Mouse (Mus musculus) naive thymus-derived CD4-positive, alpha-beta T cell, adult 5 months (primary cell): Measurements from ENCODE around the gene Mcu. TPM values are rescaled to one million over a fixed set of nuclear protein-coding genes. Genes with fewer than 3 reads are reported as not detected.

ENCODE experiments used
- polyA plus RNA-seq: library from polyadenylated mRNA; unstranded; fragments of 100-300 nt; shearing (Covaris generic); gene quantifications from one replicate; pipeline ENCODE4 v1.2.1, GENCODE M21; 2017

Gene Mcu
- polyA plus RNA-seq, result 13.8 TPM

DNA sequence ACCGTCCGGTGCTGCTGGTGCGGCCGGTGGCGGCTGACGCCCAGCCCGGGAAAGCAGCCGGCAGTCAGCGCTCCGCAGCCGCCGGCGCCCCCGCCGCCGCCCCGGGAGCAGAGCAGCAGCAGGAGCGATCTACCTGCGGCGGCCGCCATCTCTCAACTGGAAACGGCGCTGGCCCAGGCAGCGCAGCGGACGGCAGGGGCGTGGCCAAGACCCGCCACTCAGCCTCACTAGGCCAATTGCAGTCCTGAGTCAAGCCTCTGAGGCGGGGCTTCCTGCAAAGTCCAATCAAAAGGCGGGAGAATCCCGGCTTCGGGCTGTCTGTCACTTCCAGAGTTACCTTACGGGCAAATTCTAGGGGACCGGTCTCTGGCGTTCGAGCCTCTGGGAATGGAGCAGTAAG, at the start of gene Mcu:
Mcu (minus strand) TSS at position 171 of the 400 bp plus-strand sequence.

DNA sequence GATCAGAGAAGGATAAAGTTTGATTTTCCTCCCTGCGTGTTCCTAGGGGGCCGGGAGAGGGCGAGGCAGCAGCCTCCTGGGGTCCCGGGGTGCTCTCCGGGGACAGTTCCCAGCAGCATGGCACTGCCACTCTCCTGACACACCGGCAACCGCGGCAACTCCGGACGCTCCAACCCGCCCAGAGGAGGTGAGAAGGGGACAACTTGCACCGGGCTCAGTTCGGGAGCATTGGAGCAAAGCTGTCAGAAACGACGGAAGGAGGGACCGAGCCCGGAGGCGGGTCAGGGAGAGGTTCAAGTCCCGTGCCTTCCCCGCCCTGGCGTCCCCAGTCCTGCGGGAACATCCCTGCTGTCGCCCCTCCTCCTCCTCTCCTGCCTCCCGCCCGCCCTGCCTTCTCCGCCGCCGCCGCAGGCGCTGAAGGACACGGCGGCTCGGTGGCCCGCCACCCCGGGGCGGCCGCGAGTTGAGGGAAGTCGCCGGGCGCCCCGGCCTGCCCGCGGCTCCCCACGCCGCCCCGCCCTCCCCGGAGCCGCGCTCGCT, 441 bp downstream of the Mcu start, which contains the start of gene Gm10322:
Gm10322 (plus strand) TSS at position 83 of the 540 bp plus-strand sequence.

DNA sequence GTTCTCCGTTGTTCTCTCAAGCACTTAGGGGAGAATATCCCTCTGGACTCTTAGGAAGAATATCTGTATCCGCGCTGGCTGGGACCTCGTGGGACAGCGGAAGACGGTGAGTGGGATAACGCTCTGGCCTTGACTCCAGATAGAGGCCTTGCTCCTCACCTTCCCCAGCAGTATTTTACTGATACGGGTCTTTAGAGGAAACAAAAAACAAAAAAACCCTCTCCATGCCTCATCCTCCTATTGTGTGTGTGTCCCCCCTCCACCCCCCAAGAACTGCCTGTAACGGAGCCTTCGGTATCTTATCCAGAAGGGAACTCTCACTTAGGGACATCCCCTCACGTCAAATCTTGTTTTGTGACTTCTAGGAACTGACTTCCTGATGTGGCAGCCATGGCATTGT, 174.8 kb downstream of the Mcu start, which contains the start of gene Oit3:
Oit3 (minus strand) TSS at position 44 of the 400 bp plus-strand sequence.

DNA sequence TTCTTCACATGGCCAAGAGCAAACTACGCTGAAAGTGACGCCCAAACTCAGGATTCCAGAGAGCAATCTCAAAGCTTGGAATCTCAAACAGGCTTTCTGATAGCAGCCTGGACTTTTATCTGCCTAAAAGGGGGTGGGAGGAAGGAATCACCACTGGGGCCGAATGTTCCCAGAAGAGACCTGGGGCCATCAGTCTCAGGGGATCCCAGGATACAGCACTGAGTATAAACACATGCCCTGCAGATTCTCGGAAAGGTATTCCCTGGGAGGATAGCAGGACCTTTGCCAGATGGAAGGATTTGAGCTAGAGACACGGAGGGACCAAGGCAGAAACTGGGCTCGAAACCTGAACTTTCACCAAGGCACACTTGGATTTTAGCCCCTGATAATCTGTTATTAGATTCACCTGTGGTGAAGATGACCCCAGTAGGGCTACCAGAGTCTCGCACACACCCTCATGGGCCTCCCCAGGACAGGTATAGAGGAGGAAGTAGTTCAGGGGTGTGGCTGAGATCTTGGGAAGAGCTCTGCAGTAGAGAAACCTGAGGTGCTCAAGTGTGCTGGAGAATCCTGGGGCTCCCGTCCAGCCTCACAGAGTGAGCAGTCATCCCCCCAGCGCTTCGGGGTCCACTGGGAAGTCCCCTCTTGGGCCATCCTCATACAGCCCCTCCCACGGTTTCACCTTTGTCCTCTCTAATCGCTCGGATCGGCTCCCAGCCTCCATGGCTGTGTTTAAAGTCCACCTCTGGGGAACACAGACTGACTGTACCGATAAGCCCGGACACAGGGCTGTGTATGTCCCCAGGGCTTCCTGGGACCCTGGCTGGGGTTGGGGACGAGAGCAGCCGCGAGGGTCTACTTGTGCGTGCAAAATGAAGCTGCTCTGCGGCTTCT, 213.3 kb downstream of the Mcu start, which contains the start of gene Pla2g12b:
Pla2g12b (plus strand) TSS at position 762 of the 894 bp plus-strand sequence.

Other genes with a start within 250 kb of the Mcu start
- 69.3 TPM for gene Gm10273, start 221.1 kb downstream of the Mcu start, polyA plus RNA-seq
- not detected for gene Pla2g12b, start 213.0 kb downstream of the Mcu start, polyA plus RNA-seq
- gene Oit3, start 174.9 kb downstream of the Mcu start, polyA plus RNA-seq, result not detected
- gene Gm10322, start 629 bp downstream of the Mcu start, polyA plus RNA-seq, result not detected
- 46.1 TPM for gene Micu1, start 85.8 kb upstream of the Mcu start, polyA plus RNA-seq